Mouse (Mus musculus): ENCODE data around the gene Hoxb5. TPM values are rescaled to one million over a fixed set of nuclear protein-coding genes. Genes with fewer than 3 reads are reported as not detected.

Gene Hoxb5
- polyA plus RNA-seq, 1 experiment from 2014 or later, result 216 TPM

DNA sequence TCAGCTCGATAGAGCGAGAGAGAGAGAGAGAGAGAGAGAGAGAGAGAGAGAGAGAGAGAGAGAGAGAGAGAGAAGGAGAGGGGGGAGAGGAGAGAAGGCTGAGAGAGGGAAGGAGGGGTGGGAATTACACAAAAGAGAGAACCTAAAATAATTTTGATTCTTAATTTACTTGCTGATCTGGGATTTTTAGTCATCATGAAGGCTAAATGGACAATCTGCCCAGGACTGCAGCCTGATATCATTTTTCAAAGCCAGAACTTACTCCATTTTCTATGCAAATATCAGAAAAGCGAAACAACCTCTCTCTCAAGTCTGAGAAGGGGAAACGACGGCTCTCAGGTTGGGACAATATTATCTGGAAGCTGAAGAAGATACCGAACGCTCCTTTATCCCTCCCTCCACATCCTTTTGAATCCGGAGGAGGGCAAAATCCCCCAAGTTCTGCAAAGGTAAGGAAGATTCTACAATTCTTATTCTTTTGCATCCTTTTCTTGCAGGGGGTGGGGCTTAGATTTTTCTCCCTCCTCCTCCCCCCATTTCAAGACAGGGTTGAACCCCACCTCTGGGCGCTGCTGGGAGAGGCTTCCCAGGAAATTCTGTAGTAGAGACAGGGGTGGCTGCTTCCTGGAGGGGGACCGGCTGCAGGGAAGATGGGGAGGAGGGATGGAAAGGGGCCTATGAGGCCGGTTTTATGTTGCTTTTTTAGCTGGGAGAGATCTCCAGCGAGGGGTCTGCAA, 10.4 kb upstream of the Hoxb5 start:
- H3K27me3 ChIP-seq, result peaks cover 96% of the 10 kb centered on the region
- peak overlapping the region; percentile 100 for H3K27ac ChIP-seq
- peak overlapping the region; percentile 99 for H3K9ac ChIP-seq
- 4% methylated on average over 12 of the region's 12 CpGs for WGBS
- no peaks in the 10 kb centered on the region for H3K4me1 ChIP-seq (replicated peaks)
- H3K36me3 ChIP-seq, result no peaks in the 10 kb centered on the region
- H3K4me3 ChIP-seq, result peak overlapping the region; percentile 57
- H3K4me2 ChIP-seq, result peak overlapping the region; percentile 15; the same call in 1 of the 2 replicates
- no peak for ATAC-seq (ENCODE audit: low FRiP score)
- H3K9me3 ChIP-seq, result no peaks in the 10 kb centered on the region

DNA sequence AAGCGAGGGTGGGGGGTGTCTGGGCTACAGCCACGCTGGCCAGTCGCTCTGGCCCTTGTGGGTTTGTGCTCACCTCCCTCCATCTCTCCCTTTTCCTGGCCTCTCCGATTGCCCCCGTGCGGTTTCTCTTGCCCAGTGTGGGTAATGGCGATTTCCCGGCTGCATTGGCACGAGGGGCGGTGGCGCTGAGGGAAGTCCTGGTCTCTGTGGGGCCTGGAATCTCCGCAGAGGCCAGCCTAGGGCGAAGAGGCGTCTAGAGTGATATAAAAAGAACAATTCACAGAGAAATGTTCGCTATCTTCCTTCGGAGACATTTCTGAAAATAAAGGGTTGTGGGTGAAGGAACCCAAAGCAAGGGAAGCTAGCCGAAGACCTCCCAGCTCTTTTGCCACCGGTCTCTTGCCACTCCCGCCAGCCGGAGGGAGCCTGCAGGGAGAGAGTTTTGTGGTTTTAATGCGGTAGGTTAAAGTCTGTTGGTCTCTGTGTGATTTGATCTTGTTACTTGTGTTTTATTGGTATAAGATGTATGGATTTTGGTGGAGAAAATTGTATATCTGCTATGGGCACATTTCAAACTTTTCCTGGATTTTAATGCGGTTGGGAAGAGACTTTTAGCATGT, 9.7 kb upstream of the Hoxb5 start:
- WGBS, result 4% methylated on average over 22 of the region's 22 CpGs
- Histone ChIP-seq H3K36me3 (no peaks in the 10 kb centered on the region), H3K4me1 (replicated peaks) (no peaks in the 10 kb centered on the region), H3K4me2 (peak overlapping the region; percentile 15; the same call in 1 of the 2 replicates), H3K27ac (peak overlapping the region; percentile 100), H3K27me3 (peaks cover 96% of the 10 kb centered on the region), H3K4me3 (peak overlapping the region; percentile 57), H3K9me3 (no peaks in the 10 kb centered on the region), H3K9ac (peak overlapping the region; percentile 99)
- no peak for ATAC-seq (ENCODE audit: low FRiP score)

DNA sequence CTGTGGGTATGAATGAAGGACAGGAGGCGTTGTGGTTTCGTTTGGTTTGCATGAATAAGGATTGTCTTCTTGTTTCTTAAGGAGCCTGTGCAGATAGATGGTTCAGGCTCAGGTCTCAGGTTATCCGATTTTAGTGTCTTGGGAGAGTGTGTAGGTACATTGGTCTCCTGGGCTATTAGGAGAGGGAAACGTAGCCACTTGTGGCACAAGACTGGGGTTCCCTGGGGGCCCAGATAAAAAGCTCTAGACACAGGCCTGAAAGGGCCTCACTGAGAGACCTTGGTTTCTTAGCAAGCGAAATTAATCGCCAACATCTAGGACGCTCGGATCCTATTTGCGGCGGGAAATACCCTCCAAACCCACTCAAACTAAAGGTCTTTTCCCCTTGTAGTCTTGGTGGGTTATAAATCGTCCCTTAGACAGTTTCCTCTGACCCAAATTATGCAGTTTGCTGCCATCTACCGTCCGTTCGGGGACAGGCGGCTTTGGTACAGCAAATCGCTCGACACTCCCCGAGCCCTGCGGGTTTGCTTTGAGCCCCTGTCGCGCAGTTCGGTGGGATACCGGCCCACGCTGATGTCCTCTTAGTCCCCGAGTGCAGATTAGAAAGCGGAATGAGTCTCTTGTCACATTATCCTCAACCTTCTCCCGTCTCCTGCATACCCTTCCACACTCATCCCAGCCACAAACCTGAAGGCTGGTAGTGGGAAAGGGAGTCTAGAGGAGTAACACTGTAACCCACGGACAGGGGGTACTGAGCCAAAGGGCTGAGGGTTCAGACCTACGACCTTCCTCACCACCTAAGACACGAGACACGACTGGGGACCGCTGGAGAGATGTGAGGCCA, 8.7 kb upstream of the Hoxb5 start:
- H3K4me2 ChIP-seq, result peak overlapping the region; percentile 83
- H3K9me3 ChIP-seq, result no peaks in the 10 kb centered on the region
- H3K4me1 ChIP-seq (replicated peaks), result no peaks in the 10 kb centered on the region; the same call in 1 of the 2 replicates
- peak overlapping the region; percentile 99 for H3K9ac ChIP-seq
- H3K27ac ChIP-seq, result peak overlapping the region; percentile 100
- H3K4me3 ChIP-seq, result peak overlapping the region; percentile 57
- WGBS, result 1% methylated on average over 32 of the region's 32 CpGs
- peaks cover 93% of the 10 kb centered on the region for H3K27me3 ChIP-seq
- ATAC-seq (ENCODE audit: low FRiP score), result no peak; the same call in 1 of the 2 replicates
- H3K36me3 ChIP-seq, result no peaks in the 10 kb centered on the region

GRCm38 (mm10) chr11:96295092-96295835, 7.9 kb upstream of the Hoxb5 start:
- peak overlapping the region; percentile 57 for H3K4me3 ChIP-seq
- under 1% methylated on average over 30 of the region's 30 CpGs for WGBS
- no peak for ATAC-seq (ENCODE audit: low FRiP score)

GRCm38 (mm10) chr11:96296997-96297396, 6.1 kb upstream of the Hoxb5 start:
- H3K27me3 ChIP-seq, result peaks cover 96% of the 10 kb centered on the region
- H3K4me2 ChIP-seq, result peak overlapping the region; percentile 83
- H3K4me3 ChIP-seq, result peak overlapping the region; percentile 57
- H3K9me3 ChIP-seq, result no peaks in the 10 kb centered on the region
- H3K27ac ChIP-seq, result peak overlapping the region; percentile 100
- ATAC-seq (ENCODE audit: low FRiP score), result no peak
- WGBS, result 0% methylated on average over 2 of the region's 2 CpGs
- H3K36me3 ChIP-seq, result no peaks in the 10 kb centered on the region
- peak overlapping the region; percentile 99 for H3K9ac ChIP-seq
- no peaks in the 10 kb centered on the region; the same call in none of the 2 replicates for H3K4me1 ChIP-seq (replicated peaks)

More at GRCm38 (mm10) chr11:96295092-96295835, 7.9 kb upstream of the Hoxb5 start:
- no peaks in the 10 kb centered on the region for H3K9me3 ChIP-seq
- H3K4me2 ChIP-seq, result peak overlapping the region; percentile 83
- peak overlapping the region; percentile 100 for H3K27ac ChIP-seq
- peaks cover 93% of the 10 kb centered on the region for H3K27me3 ChIP-seq
- peak overlapping the region; percentile 99 for H3K9ac ChIP-seq
- H3K36me3 ChIP-seq, result no peaks in the 10 kb centered on the region
- no peaks in the 10 kb centered on the region; the same call in none of the 2 replicates for H3K4me1 ChIP-seq (replicated peaks)

- Histone ChIP-seq H3K4me2 (peak overlapping the region; percentile 83), H3K4me1 (replicated peaks) (no peaks in the 10 kb centered on the region; the same call in none of the 2 replicates), H3K9me3 (no peaks in the 10 kb centered on the region), H3K27ac (peak overlapping the region; percentile 100), H3K36me3 (no peaks in the 10 kb centered on the region), H3K9ac (peak overlapping the region; percentile 99), H3K27me3 (peaks cover 96% of the 10 kb centered on the region), H3K4me3 (peak overlapping the region; percentile 57)
- ATAC-seq (ENCODE audit: low FRiP score), result no peak
- 5% methylated on average over 3 of the region's 3 CpGs for WGBS
These were observed 5.7 kb upstream of the Hoxb5 start for GRCm38 (mm10) chr11:96297428-96297827.

- Histone ChIP-seq H3K9ac (peak overlapping the region; percentile 99), H3K4me2 (peak overlapping the region; percentile 83), H3K27me3 (peaks cover 95% of the 10 kb centered on the region), H3K27ac (peak overlapping the region; percentile 100), H3K36me3 (no peaks in the 10 kb centered on the region), H3K4me1 (replicated peaks) (no peaks in the 10 kb centered on the region; the same call in none of the 2 replicates), H3K9me3 (no peaks in the 10 kb centered on the region), H3K4me3 (peak overlapping the region; percentile 57)
- ATAC-seq (ENCODE audit: low FRiP score), result no peak
- 1% methylated on average over 11 of the region's 11 CpGs for WGBS
These were observed 5.0 kb upstream of the Hoxb5 start for GRCm38 (mm10) chr11:96297968-96298635.

GRCm38 (mm10) chr11:96298895-96299667, 4.1 kb upstream of the Hoxb5 start:
- Histone ChIP-seq H3K27me3 (peaks cover 95% of the 10 kb centered on the region), H3K4me1 (replicated peaks) (peaks cover 3% of the 10 kb centered on the region), H3K36me3 (no peaks in the 10 kb centered on the region), H3K27ac (peak overlapping the region; percentile 100), H3K9me3 (no peaks in the 10 kb centered on the region), H3K4me3 (peak overlapping the region; percentile 57), H3K4me2 (peak overlapping the region; percentile 83), H3K9ac (peak overlapping the region; percentile 99)
- ATAC-seq (ENCODE audit: low FRiP score), result no peak
- under 1% methylated on average over 63 of the region's 66 CpGs for WGBS

- peak overlapping the region; percentile 100 for H3K27ac ChIP-seq
- WGBS, result under 1% methylated on average over 9 of the region's 9 CpGs
- peaks cover 3% of the 10 kb centered on the region for H3K4me1 ChIP-seq (replicated peaks)
- no peaks in the 10 kb centered on the region for H3K36me3 ChIP-seq
- H3K9ac ChIP-seq, result peak overlapping the region; percentile 99
- H3K4me3 ChIP-seq, result peak overlapping the region; percentile 57
- no peak for ATAC-seq (ENCODE audit: low FRiP score)
- H3K9me3 ChIP-seq, result no peaks in the 10 kb centered on the region
- H3K4me2 ChIP-seq, result peak overlapping the region; percentile 83
- peaks cover 95% of the 10 kb centered on the region for H3K27me3 ChIP-seq
These were observed 3.4 kb upstream of the Hoxb5 start for GRCm38 (mm10) chr11:96299781-96300180.

DNA sequence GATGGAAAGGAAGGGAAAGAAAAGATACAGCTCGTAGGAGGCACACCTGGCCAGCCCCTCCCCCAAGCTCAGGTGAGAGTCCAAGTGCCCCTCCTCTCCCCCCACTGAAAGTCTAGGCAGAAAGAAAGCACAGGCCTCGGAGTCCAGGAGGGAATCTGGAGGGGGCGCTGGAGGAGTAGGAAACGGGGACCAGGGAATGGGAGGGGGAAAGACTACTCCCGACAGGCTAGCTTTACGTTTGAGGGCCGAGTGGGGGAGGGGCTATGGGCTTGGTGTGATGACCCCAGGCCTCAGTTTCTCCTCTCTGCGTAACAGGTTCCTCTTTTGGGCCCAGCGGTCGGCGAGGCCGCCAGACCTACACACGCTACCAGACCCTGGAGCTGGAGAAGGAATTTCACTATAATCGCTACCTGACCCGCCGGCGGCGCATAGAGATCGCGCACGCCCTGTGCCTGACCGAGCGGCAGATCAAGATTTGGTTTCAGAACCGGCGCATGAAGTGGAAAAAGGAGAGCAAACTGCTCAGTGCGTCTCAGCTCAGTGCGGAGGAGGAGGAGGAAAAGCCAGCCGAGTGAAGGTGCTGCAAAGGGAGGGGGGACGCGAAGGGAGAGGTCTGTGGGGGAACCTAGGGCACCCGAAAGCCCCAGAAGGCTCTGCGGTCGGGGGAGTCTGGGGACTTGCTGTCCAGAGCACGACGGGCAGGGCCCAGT, 2.6 kb upstream of the Hoxb5 start:
- ATAC-seq (ENCODE audit: low FRiP score), result no peak
- peak overlapping the region; percentile 100 for H3K27ac ChIP-seq

More for the DNA sequence above, 2.6 kb upstream of the Hoxb5 start:
- H3K4me1 ChIP-seq (replicated peaks), result peaks cover 4% of the 10 kb centered on the region
- H3K4me3 ChIP-seq, result peak overlapping the region; percentile 57
- H3K36me3 ChIP-seq, result no peaks in the 10 kb centered on the region
- peak overlapping the region; percentile 99 for H3K9ac ChIP-seq
- peak overlapping the region; percentile 83 for H3K4me2 ChIP-seq
- under 1% methylated on average over 32 of the region's 35 CpGs for WGBS
- H3K9me3 ChIP-seq, result no peaks in the 10 kb centered on the region
- peaks cover 96% of the 10 kb centered on the region for H3K27me3 ChIP-seq
